ENCODE assay signal across 8 mouse cellular contexts in genomic region chr11:117333150-117333715, GRCm38 (mm10).
DNase-seq lines count a peak whose midpoint lies in the region; ATAC-seq and TF ChIP-seq lines count a peak whose summit lies in the region.

No protein-coding gene starts in this region.

- peak overlapping the region; percentile 56 for H3K4me3 ChIP-seq in erythroblast, embryonic 14.5 days (replicated peaks)
- peak overlapping the region; percentile 67 for H3K4me3 ChIP-seq in thymus, adult 2 months (ENCODE audit: control insufficient read depth, insufficient read depth, low read length)
- peak overlapping the region; percentile 57 for H3K4me3 ChIP-seq in liver, embryonic 11.5 days (ENCODE audit: low read depth, low read length)
- H3K4me3 ChIP-seq in stomach, postnatal 0 days (ENCODE audit: low read depth, low read length), result peak overlapping the region; percentile 48

- H3K4me2 ChIP-seq in liver, embryonic 11.5 days, result peak overlapping the region; percentile 72
- peak overlapping the region; percentile 91 for H3K4me2 ChIP-seq in stomach, postnatal 0 days (replicated peaks; ENCODE audit: low read depth)

- H3K36me3 ChIP-seq in erythroblast, embryonic 14.5 days (ENCODE audit: control insufficient read depth), result no peaks in the 10 kb centered on the region
- no peaks in the 10 kb centered on the region for H3K36me3 ChIP-seq in thymus, adult 2 months (ENCODE audit: control insufficient read depth, insufficient read depth, low read length)
- no peaks in the 10 kb centered on the region for H3K36me3 ChIP-seq in liver, embryonic 11.5 days (ENCODE audit: control insufficient read depth, insufficient read depth, low read length)
- no peaks in the 10 kb centered on the region for H3K36me3 ChIP-seq in stomach, postnatal 0 days (ENCODE audit: control insufficient read depth, insufficient read depth, low read length)

- H3K27ac ChIP-seq in thymus, adult 2 months (ENCODE audit: control insufficient read depth, insufficient read depth, low read length), result peak overlapping the region; percentile 92
- peak overlapping the region; percentile 89 for H3K27ac ChIP-seq in liver, embryonic 11.5 days (ENCODE audit: low read depth, low read length)
- H3K27ac ChIP-seq in stomach, postnatal 0 days (replicated peaks), result peak overlapping the region; percentile 85

- ATAC-seq in erythroblast, adult 5-6 weeks (replicated peaks; ENCODE audit: low FRiP score, poor library complexity, severe bottlenecking), result no peak
- ATAC-seq in liver, embryonic 11.5 days (replicated peaks; ENCODE audit: low FRiP score), result no peak
- no peak for ATAC-seq in stomach, postnatal 0 days (ENCODE audit: low FRiP score, low TSS enrichment)

- no peak for DNase-seq in thymus, adult 2 months
- DNase-seq in thymus, postnatal 36 days, result no peak
- DNase-seq in liver, embryonic 11.5 days (ENCODE audit: low spot score), result no peak
- DNase-seq in stomach, postnatal 0 days (ENCODE audit: low spot score), result no peak
- no peak for DNase-seq in cerebellum, adult 8-10 months
- no peak for DNase-seq in gastrocnemius, adult 18-20 months (ENCODE audit: low spot score)

- no peaks in the 10 kb centered on the region for H3K9me3 ChIP-seq in erythroblast, embryonic 14.5 days (ENCODE audit: control insufficient read depth, low read length)
- H3K9me3 ChIP-seq in liver, embryonic 11.5 days (ENCODE audit: control insufficient read depth, low read length), result no peaks in the 10 kb centered on the region
- H3K9me3 ChIP-seq in stomach, postnatal 0 days (ENCODE audit: control insufficient read depth, low read length), result no peaks in the 10 kb centered on the region

- TF ChIP-seq CTCF in thymus, adult 2 months (IDR thresholded peaks at IDR 0.05; ENCODE audit: borderline replicate concordance, control insufficient read depth, extremely low read depth, insufficient read depth, low read length, poor library complexity), result no peak
- no peak for TF ChIP-seq CTCF in stomach, postnatal 0 days (IDR thresholded peaks at IDR 0.05; ENCODE audit: low read depth)

- no peak for TF ChIP-seq EP300 in stomach, postnatal 0 days (optimal IDR thresholded peaks at IDR 0.05)

- H3K9ac ChIP-seq in liver, embryonic 11.5 days (ENCODE audit: low read depth, low read length), result peak overlapping the region; percentile 64
- H3K9ac ChIP-seq in stomach, postnatal 0 days (ENCODE audit: low read length), result peak overlapping the region; percentile 64

- peaks cover 69% of the 10 kb centered on the region for H3K4me1 ChIP-seq in erythroblast, embryonic 14.5 days (ENCODE audit: control insufficient read depth)
- H3K4me1 ChIP-seq in thymus, adult 2 months (replicated peaks; ENCODE audit: control insufficient read depth, insufficient read depth, low read length), result peaks cover 79% of the 10 kb centered on the region
- peaks cover 75% of the 10 kb centered on the region for H3K4me1 ChIP-seq in liver, embryonic 11.5 days (replicated peaks; ENCODE audit: control insufficient read depth, insufficient read depth, low read length)
- H3K4me1 ChIP-seq in stomach, postnatal 0 days (replicated peaks; ENCODE audit: control insufficient read depth, insufficient read depth), result peaks cover 30% of the 10 kb centered on the region

- TF ChIP-seq POLR2A in thymus, adult 2 months (IDR thresholded peaks at IDR 0.05; ENCODE audit: control insufficient read depth, extremely low read depth, insufficient read depth, low read length, poor library complexity), result no peak

- WGBS in thymus, adult 2 months, result 17% methylated on average over 13 of the region's 13 CpGs
- 10% methylated on average over 13 of the region's 13 CpGs for WGBS in liver, embryonic 11.5 days
- WGBS in stomach, postnatal 0 days, result 36% methylated on average over 13 of the region's 13 CpGs

- H3K27me3 ChIP-seq in erythroblast, embryonic 14.5 days (ENCODE audit: control insufficient read depth), result peaks cover 22% of the 10 kb centered on the region
- H3K27me3 ChIP-seq in thymus, adult 2 months (ENCODE audit: control insufficient read depth, insufficient read depth, low read length), result no peaks in the 10 kb centered on the region
- H3K27me3 ChIP-seq in liver, embryonic 11.5 days (replicated peaks; ENCODE audit: control insufficient read depth, insufficient read depth, low read length), result no peaks in the 10 kb centered on the region
- H3K27me3 ChIP-seq in stomach, postnatal 0 days (ENCODE audit: control insufficient read depth, insufficient read depth, low read length), result no peaks in the 10 kb centered on the region
